Mouse (Mus musculus) kidney, postnatal 0 days (tissue): ENCODE results near the gene Lhx2. TPM values are rescaled to one million over a fixed set of nuclear protein-coding genes. Genes with fewer than 3 reads are reported as not detected.

Source experiments
- ATAC-seq: fragments of 200-750 bp; cut with Nextera tagmentation; replicated peaks from 2 replicates; pipeline ENCODE4 v1.8.0; 2017; ENCODE audit warnings: low read depth, moderate number of reproducible peaks, moderate TSS enrichment, moderate library complexity; ENCODE audit not compliant: low FRiP score
- DNase-seq: peaks from one replicate; pipeline ENCODE4 v3.0.0-alpha.2; 2016; ENCODE audit warnings: low spot score
- H3K27ac ChIP-seq: fragments of 300-500 bp; sonication (generic); 2 replicates; pipeline ENCODE4 v1.5.1; 2014; ENCODE audit warnings: mild to moderate bottlenecking
- H3K27me3 ChIP-seq: fragments of 300-500 bp; sonication (generic); 2 replicates; pipeline ENCODE4 v1.6.1; 2014; ENCODE audit warnings: low read length, mixed read lengths; ENCODE audit not compliant: insufficient read depth
- H3K36me3 ChIP-seq: fragments of 300-500 bp; sonication (generic); 2 replicates; pipeline ENCODE4 v1.6.1; 2014; ENCODE audit warnings: low read length, mixed read lengths; ENCODE audit not compliant: insufficient read depth
- H3K4me1 ChIP-seq: fragments of 300-500 bp; sonication (generic); replicated peaks from 2 replicates; pipeline ENCODE4 v1.6.1; 2014; ENCODE audit warnings: antibody characterized with exemption, low read length, mixed read lengths; ENCODE audit not compliant: insufficient read depth
- H3K4me2 ChIP-seq: fragments of 300-500 bp; sonication (generic); 2 replicates; pipeline ENCODE4 v1.6.1; 2014; ENCODE audit warnings: mild to moderate bottlenecking, low read length, moderate library complexity, mixed read lengths
- H3K4me3 ChIP-seq: fragments of 300-500 bp; sonication (generic); replicated peaks from 2 replicates; pipeline ENCODE4 v1.5.1; 2014; ENCODE audit warnings: low read depth, low read length
- H3K9ac ChIP-seq: fragments of 300-500 bp; sonication (generic); 2 replicates; pipeline ENCODE4 v1.6.1; 2014; ENCODE audit warnings: low read depth, low read length
- H3K9me3 ChIP-seq: fragments of 300-500 bp; sonication (generic); replicated peaks from 2 replicates; pipeline ENCODE4 v1.6.1; 2016; ENCODE audit warnings: low read length, inconsistent platforms, mixed read lengths
- CTCF ChIP-seq: IDR thresholded peaks from 2 replicates; pipeline ENCODE4 v1.5.1; 2016; ENCODE audit warnings: antibody characterized with exemption, low read depth, mild to moderate bottlenecking, moderate library complexity
- WGBS: fragments of 180-500 bp; shearing (Covaris S2); extraction: QIAGEN DNeasy Blood & Tissue Kit; methylation state at CpG from one replicate; pipeline ENCODE4 v1.1.7; 2014; 5-methylcytosine and 5-hydroxymethylcytosine counted together
- polyA plus RNA-seq: library from polyadenylated mRNA; unstranded; fragments of >200 nt; fragmentation: Nextera tagmentation; extraction: Ambion mirVana; gene quantifications from 2 replicates; pipeline ENCODE4 v1.2.1, GENCODE M21; 2015

Lhx2 gene
- polyA plus RNA-seq, 1 experiment from 2014 or later = 0.07 TPM

- Histone ChIP-seq H3K4me3 (0 out of 2 replicates have a peak overlapping the region, but pooled peaks have one; percentile 6), H3K9me3 (no peaks in the 10 kb centered on the region), H3K27me3 (peaks cover 89% of the 10 kb centered on the region), H3K36me3 (no peaks in the 10 kb centered on the region), H3K4me2 (no peak overlapping the region), H3K9ac (no peak overlapping the region), H3K27ac (no peak overlapping the region), H3K4me1 (peaks cover 7% of the 10 kb centered on the region; the same call in 1 of the 2 replicates)
- DNase-seq = no peak
- no peak for TF ChIP-seq CTCF
- WGBS = 3% methylated on average over 35 of the region's 35 CpGs
- no peak for ATAC-seq
Measured at GRCm38 (mm10) chr2:38357294-38358246, 18.5 kb downstream of the Lhx2 start.

GRCm38 (mm10) chr2:38358611-38359010 is 19.5 kb downstream of the Lhx2 start:
- TF ChIP-seq CTCF = no peak
- DNase-seq = no peak
- 6% methylated on average over 3 of the region's 3 CpGs for WGBS

GRCm38 (mm10) chr2:38359186-38359585 is 20.1 kb downstream of the Lhx2 start:
- DNase-seq (no peak), ATAC-seq (no peak)
- Histone ChIP-seq H3K27me3 (peaks cover 86% of the 10 kb centered on the region), H3K36me3 (no peaks in the 10 kb centered on the region), H3K9ac (no peak overlapping the region), H3K4me1 (peaks cover 7% of the 10 kb centered on the region; the same call in 1 of the 2 replicates), H3K27ac (no peak overlapping the region), H3K9me3 (no peaks in the 10 kb centered on the region), H3K4me2 (no peak overlapping the region), H3K4me3 (no peak overlapping the region)
- no peak for TF ChIP-seq CTCF
- 2% methylated on average over 10 of the region's 10 CpGs for WGBS

More at GRCm38 (mm10) chr2:38358611-38359010, 19.5 kb downstream of the Lhx2 start:
- Histone ChIP-seq H3K4me1 (peaks cover 7% of the 10 kb centered on the region; the same call in 1 of the 2 replicates), H3K9ac (no peak overlapping the region), H3K9me3 (no peaks in the 10 kb centered on the region), H3K4me2 (no peak overlapping the region), H3K27ac (no peak overlapping the region), H3K36me3 (no peaks in the 10 kb centered on the region), H3K27me3 (peaks cover 86% of the 10 kb centered on the region), H3K4me3 (no peak overlapping the region)
- ATAC-seq = no peak

GRCm38 (mm10) chr2:38359811-38360210 is 20.7 kb downstream of the Lhx2 start:
- no peaks in the 10 kb centered on the region for H3K36me3 ChIP-seq
- no peak overlapping the region for H3K4me3 ChIP-seq
- no peak overlapping the region for H3K27ac ChIP-seq
- no peak overlapping the region for H3K9ac ChIP-seq
- no peak overlapping the region for H3K4me2 ChIP-seq
- H3K9me3 ChIP-seq = no peaks in the 10 kb centered on the region
- H3K27me3 ChIP-seq = peaks cover 83% of the 10 kb centered on the region
- no peak for TF ChIP-seq CTCF
- ATAC-seq (no peak), DNase-seq (no peak)
- WGBS = 3% methylated on average over 13 of the region's 13 CpGs
- H3K4me1 ChIP-seq = peaks cover 7% of the 10 kb centered on the region; the same call in 1 of the 2 replicates

- Histone ChIP-seq H3K36me3 (no peaks in the 10 kb centered on the region), H3K4me2 (no peak overlapping the region), H3K27me3 (peaks cover 77% of the 10 kb centered on the region), H3K9ac (no peak overlapping the region), H3K4me1 (peaks cover 4% of the 10 kb centered on the region), H3K9me3 (no peaks in the 10 kb centered on the region), H3K27ac (no peak overlapping the region), H3K4me3 (no peak overlapping the region)
- DNase-seq (no peak), ATAC-seq (no peak)
- WGBS = 54% methylated on average over 7 of the region's 7 CpGs
- TF ChIP-seq CTCF = no peak
Measured at GRCm38 (mm10) chr2:38366222-38366621, 27.1 kb downstream of the Lhx2 start.

- no peak for TF ChIP-seq CTCF
- no peak overlapping the region for H3K9ac ChIP-seq
- DNase-seq = no peak
- no peaks in the 10 kb centered on the region for H3K36me3 ChIP-seq
- H3K4me3 ChIP-seq = no peak overlapping the region
- H3K4me1 ChIP-seq = peaks cover 4% of the 10 kb centered on the region
- H3K27me3 ChIP-seq = peaks cover 69% of the 10 kb centered on the region
- no peaks in the 10 kb centered on the region for H3K9me3 ChIP-seq
- no peak overlapping the region for H3K27ac ChIP-seq
- ATAC-seq = no peak
- H3K4me2 ChIP-seq = no peak overlapping the region
- 11% methylated on average over 9 of the region's 9 CpGs for WGBS
Measured at GRCm38 (mm10) chr2:38367023-38367422, 27.9 kb downstream of the Lhx2 start.
